Mouse (Mus musculus) lung, adult 2 months (tissue): Measurements from ENCODE around the gene Ralb. TPM values are rescaled to one million over a fixed set of nuclear protein-coding genes. Genes with fewer than 3 reads are reported as not detected.

Experiments
- DNase-seq: peaks from one replicate; pipeline ENCODE4 v3.0.0; 2022
- H3K4me1 ChIP-seq: fragments of 200-500 bp; 2 replicates; pipeline ENCODE4 v1.6.1; 2011; ENCODE audit warnings: low read length; ENCODE audit not compliant: control insufficient read depth, insufficient read depth
- H3K4me3 ChIP-seq: fragments of 200-500 bp; replicated peaks from 2 replicates; pipeline ENCODE3; 2011; ENCODE audit warnings: low read depth, mild to moderate bottlenecking, control low read depth, low read length; ENCODE audit errors: extremely low read depth
- CTCF ChIP-seq: fragments of 200-500 bp; IDR thresholded peaks from 2 replicates; pipeline ENCODE4 v1.5.1; 2011; ENCODE audit warnings: mild to moderate bottlenecking, low read length, control low read depth; ENCODE audit not compliant: insufficient read depth
- POLR2A ChIP-seq: fragments of 200-500 bp; IDR thresholded peaks from 2 replicates; pipeline ENCODE4 v1.6.1; 2011; ENCODE audit warnings: low read depth, mild to moderate bottlenecking, control low read depth, low read length, borderline replicate concordance; ENCODE audit errors: extremely low read depth
- WGBS: fragments of 180-500 bp; shearing (Covaris S2); methylation state at CpG from one replicate; pipeline ENCODE4 v1.1.7; 2018; 5-methylcytosine and 5-hydroxymethylcytosine counted together
- polyA plus RNA-seq: library from polyadenylated mRNA; depleted of rRNA; stranded (reverse); fragments of >200 nt; gene quantifications from 2 replicates; pipeline ENCODE4 v1.2.3, GENCODE M21; 2012; rRNA removed

Gene Ralb
- polyA plus RNA-seq, 1 experiment = 54.1 TPM

DNA sequence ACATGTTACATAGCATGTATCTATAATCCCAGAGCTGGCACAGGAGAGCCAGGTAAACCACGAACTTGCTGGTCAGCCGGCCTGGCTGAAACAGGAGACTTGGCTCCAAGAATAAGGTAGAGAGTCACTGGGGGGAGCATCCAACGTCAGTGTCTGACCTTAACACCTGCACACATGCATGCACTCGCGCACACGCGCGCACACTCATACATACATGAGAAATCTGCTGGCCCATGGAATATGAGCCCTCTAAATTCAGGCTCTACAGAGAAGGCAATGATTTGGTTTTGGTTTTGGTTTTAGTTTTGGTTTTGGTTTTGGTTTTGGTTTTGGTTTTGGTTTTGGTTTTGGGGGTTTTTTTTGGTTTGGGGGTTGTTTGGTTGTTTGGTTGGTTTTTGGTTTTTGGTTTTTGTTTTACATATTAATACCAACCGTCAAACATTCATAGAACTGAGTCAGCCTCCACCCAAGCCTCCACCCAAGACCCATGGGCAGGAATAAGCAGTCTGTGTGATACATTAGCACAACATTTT lies 66.4 kb downstream of the Ralb start:
- Histone ChIP-seq H3K4me1 (no peaks in the 10 kb centered on the region), H3K4me3 (no peak overlapping the region)
- TF ChIP-seq CTCF (no peak), POLR2A (no peak)
- 92% methylated on average over 9 of the region's 9 CpGs for WGBS
- DNase-seq = no peak

GRCm38 (mm10) chr1:119437401-119437800 lies 67.2 kb downstream of the Ralb start:
- Histone ChIP-seq H3K4me1 (no peaks in the 10 kb centered on the region), H3K4me3 (no peak overlapping the region)
- DNase-seq = no peak
- TF ChIP-seq POLR2A (no peak), CTCF (no peak)
- WGBS = 53% methylated on average over 6 of the region's 6 CpGs

DNA sequence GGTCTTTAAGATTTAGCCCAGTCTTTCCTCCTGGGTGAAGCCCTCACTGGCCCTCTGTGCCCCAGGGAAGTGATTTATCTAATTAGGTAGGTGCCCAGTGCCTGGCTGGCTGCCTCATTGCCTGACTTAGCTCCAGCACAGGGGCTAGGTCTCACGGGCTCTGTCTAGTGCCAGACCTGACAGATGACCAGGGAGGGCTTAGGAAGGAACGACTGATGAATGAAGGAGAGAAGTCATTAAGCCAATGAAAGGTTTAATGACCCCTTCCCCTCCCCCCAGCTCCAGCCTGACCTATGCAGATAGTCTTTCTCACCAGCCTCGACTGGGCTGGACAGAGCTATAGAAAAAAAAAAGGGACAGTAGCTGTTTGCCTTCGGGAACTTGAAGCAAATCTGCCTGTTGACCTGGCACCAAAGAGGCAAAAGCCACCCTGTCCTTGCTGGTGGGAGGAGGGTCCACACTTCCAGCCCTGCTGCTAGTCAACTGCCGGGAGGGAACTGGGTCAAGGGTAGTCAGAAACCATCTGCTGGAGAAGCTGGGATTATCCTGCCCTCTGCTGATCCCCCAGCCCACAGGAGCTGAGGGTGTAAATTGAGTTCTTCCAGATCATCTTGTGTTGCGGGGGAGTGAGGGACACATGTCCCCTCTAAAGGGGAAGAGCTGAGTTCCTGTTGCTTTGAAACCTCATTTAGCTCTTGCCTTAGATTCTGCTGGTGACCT lies 80.3 kb downstream of the Ralb start:
- Histone ChIP-seq H3K4me1 (peaks cover 3% of the 10 kb centered on the region; the same call in 1 of the 2 replicates), H3K4me3 (no peak overlapping the region)
- TF ChIP-seq CTCF (no peak), POLR2A (no peak)
- DNase-seq = no peak
- 29% methylated on average over 6 of the region's 6 CpGs for WGBS

DNA sequence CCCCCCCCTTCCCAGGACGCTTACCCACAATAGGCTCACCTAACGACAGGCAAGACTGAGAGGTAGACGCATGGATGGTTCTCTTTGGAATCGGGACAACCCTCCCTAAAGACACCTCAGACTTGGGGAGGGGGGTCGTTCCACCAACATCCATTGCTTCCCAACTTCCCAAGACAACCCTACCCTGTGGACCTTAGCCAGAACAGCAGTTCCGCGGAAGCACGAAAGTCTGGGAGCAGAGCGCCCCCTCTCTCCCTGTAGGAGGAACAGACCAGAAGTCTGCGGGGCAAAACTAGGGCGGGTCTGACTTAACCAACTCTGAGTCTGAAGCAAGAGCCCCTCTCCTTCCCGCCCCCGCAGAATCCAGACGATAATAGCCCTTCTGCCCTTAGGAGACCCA lies 81.1 kb downstream of the Ralb start:
- no peak overlapping the region for H3K4me3 ChIP-seq
- DNase-seq = peak; percentile 37
- H3K4me1 ChIP-seq = peaks cover 3% of the 10 kb centered on the region; the same call in 1 of the 2 replicates
- TF ChIP-seq POLR2A (no peak), CTCF (peak; percentile 62)
- WGBS = 7% methylated on average over 14 of the region's 14 CpGs

- Histone ChIP-seq H3K4me1 (peaks cover 3% of the 10 kb centered on the region; the same call in 1 of the 2 replicates), H3K4me3 (peak overlapping the region; percentile 48)
- peak; percentile 23 for DNase-seq
- TF ChIP-seq CTCF (no peak), POLR2A (no peak)
- WGBS = 2% methylated on average over 31 of the region's 32 CpGs
These were observed 82.1 kb downstream of the Ralb start for GRCm38 (mm10) chr1:119422460-119423015.

- TF ChIP-seq POLR2A (no peak), CTCF (no peak)
- WGBS = 2% methylated on average over 89 of the region's 92 CpGs
- Histone ChIP-seq H3K4me1 (peaks cover 3% of the 10 kb centered on the region; the same call in 1 of the 2 replicates), H3K4me3 (peak within 1 kb of the TSS; percentile 48)
- peak; percentile 62 for DNase-seq
These were observed 82.8 kb downstream of the Ralb start, which contains the start of gene Inhbb for GRCm38 (mm10) chr1:119421576-119422421. TSS of gene Inhbb (minus strand) at chr1:119422248.

DNA sequence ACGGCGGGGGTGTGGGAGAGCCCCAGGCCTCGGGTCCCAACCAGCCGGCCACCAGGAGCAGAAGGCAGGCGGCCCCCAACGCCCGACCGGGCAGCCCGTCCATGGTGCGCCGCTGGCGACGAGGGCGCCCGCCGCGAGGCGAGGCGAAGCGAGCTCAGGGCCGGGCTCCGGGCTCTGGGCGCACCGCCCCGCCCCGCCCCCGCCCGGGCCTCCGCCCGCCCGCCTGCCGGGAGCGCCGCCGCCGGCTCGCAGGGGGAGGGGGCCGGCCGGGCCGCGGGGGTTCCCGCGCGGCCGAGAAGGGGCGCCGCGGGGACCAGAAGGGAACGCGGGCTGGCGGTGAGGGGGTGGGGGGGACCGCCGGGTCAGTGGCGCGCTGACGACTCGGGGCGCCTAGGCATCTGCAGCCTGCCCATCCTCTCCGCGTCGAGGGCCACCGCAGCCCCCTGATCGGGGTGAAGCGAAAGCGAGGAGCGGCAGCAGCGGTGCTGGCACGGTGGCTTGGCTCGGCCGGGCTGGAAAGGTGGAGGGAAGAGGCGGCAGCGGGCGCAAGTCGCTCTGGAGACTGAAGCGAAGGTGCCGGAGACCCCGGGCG lies 83.5 kb downstream of the Ralb start:
- WGBS = under 1% methylated on average over 50 of the region's 78 CpGs

More for the DNA sequence above, 83.5 kb downstream of the Ralb start:
- peaks cover 3% of the 10 kb centered on the region; the same call in 1 of the 2 replicates for H3K4me1 ChIP-seq
- TF ChIP-seq CTCF (no peak), POLR2A (no peak)
- DNase-seq = peak; percentile 53
- peak overlapping the region; percentile 48 for H3K4me3 ChIP-seq

Other genes with a start within 250 kb of the Ralb start
- gene Inhbb, start 82.5 kb downstream of the Ralb start, polyA plus RNA-seq = 6.8 and 11.0 TPM in 2 replicates
- 20.6 and 29.5 TPM in 2 replicates for gene Tmem185b, start 21.4 kb upstream of the Ralb start, polyA plus RNA-seq
- gene Epb41l5, start 144.2 kb upstream of the Ralb start, polyA plus RNA-seq = 15.8 and 28.0 TPM in 2 replicates